Mouse (Mus musculus): ENCODE data around the gene Slc39a11. TPM values are rescaled to one million over a fixed set of nuclear protein-coding genes. Genes with fewer than 3 reads are reported as not detected.

The Slc39a11 gene
- polyA plus RNA-seq, 1 experiment from 2014 or later = 15.1 TPM

DNA sequence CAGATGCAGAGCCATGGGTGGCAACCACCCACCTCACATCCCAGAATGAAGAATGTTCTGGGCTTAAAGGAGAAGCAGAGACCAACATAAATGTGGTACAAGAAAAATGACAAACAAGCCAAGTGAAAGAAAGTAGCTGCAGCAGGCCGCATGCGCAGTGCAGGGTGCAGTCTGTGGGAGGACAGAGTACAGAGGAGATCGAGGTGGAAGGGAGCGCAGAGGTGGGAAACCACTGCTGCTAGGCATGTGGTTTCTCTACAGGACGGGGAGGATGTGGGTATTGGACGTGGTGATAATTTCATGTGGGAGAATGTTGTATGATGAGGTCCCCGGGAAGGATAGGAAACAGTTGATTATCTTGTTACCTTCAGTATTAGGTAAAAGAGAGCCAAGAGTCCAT is 287.3 kb downstream of the Slc39a11 start:
- no peak for TF ChIP-seq CTCF (IDR thresholded peaks at IDR 0.05)
- no peak for TF ChIP-seq EP300 (IDR thresholded peaks at IDR 0.05)
- no peak for DNase-seq (ENCODE audit: low spot score)
- WGBS = 90% methylated on average over 7 of the region's 7 CpGs

DNA sequence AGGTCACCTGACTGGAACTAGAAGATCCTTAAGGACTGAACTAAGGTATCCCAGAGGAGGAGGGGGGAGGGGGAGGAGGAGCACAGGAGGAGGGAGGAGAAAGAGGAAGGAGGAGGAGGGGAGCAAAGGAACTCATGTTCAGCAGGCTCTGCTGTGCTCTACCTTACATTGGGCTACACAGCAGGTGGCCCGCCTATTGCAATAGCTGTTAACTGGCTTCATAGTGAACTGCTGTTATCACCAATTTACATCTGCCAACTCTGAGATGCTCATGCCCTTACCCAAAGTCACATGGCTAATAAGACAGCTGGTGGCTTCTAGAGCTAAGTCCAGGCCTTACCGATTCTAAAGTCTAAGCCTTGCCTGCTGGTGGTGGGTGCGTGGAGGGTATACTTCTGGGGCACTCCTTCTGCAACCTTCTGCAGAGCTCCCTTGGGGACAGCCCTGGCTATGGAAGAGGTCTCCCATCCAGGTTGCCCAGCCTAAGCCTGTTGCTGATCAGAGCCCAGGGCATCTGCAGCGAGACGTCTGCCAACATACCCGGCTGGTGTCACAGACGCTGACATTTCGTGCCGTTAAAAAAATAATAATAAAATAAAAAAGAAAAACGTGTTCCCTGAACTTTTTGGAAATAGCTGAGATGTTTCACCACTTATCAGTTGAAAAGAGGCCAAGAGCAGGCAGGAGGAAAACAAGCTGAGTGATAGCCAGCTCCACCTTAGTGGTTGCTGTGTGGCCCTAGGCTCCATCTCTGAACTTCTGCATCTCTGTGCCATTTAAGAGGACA is 289.6 kb downstream of the Slc39a11 start:
- Histone ChIP-seq H3K27ac (ENCODE audit: low read length) (no peak overlapping the region), H3K4me1 (ENCODE audit: insufficient read depth, low read depth, low read length) (no peaks in the 10 kb centered on the region), H3K27me3 (replicated peaks; ENCODE audit: insufficient read depth, low read length) (no peaks in the 10 kb centered on the region), H3K36me3 (ENCODE audit: insufficient read depth, low read length) (no peaks in the 10 kb centered on the region), H3K4me2 (replicated peaks; ENCODE audit: low read depth, low read length) (no peak overlapping the region), H3K9me3 (ENCODE audit: low read length) (no peaks in the 10 kb centered on the region), H3K4me3 (ENCODE audit: low read depth, low read length) (no peak overlapping the region), H3K9ac (replicated peaks; ENCODE audit: low read depth) (no peak overlapping the region)
- ATAC-seq (no peak), DNase-seq (ENCODE audit: low spot score) (no peak)
- WGBS = 81% methylated on average over 10 of the region's 10 CpGs
- no peak for TF ChIP-seq EP300 (IDR thresholded peaks at IDR 0.05)
- TF ChIP-seq CTCF (IDR thresholded peaks at IDR 0.05) = no peak

More for the DNA sequence above, 287.3 kb downstream of the Slc39a11 start:
- H3K27ac ChIP-seq (ENCODE audit: low read length) = no peak overlapping the region
- no peak overlapping the region for H3K4me2 ChIP-seq (replicated peaks; ENCODE audit: low read depth, low read length)
- no peak overlapping the region for H3K9ac ChIP-seq (replicated peaks; ENCODE audit: low read depth)
- H3K4me1 ChIP-seq (ENCODE audit: insufficient read depth, low read depth, low read length) = no peaks in the 10 kb centered on the region
- H3K9me3 ChIP-seq (ENCODE audit: low read length) = no peaks in the 10 kb centered on the region
- H3K36me3 ChIP-seq (ENCODE audit: insufficient read depth, low read length) = no peaks in the 10 kb centered on the region
- no peak for ATAC-seq
- H3K27me3 ChIP-seq (replicated peaks; ENCODE audit: insufficient read depth, low read length) = no peaks in the 10 kb centered on the region
- H3K4me3 ChIP-seq (ENCODE audit: low read depth, low read length) = no peak overlapping the region

DNA sequence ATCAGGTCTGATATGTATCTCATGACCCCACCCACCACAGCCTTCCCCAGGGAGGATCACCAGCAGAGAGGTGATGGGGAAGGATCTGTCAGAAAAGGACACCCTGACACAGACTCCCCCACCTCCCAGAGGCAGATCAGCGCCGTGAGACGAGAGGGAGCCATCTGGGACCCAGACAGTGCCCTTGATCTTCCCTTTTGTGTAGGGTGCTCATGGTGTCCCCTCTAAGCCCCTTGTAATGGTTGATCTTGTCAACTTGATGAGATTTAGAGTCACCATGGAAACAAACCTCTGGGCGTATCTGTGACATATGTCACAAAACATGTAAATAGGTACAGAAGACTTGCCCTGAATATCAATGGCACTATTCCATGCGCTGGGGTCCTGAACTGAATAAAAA is 293.9 kb downstream of the Slc39a11 start:
- WGBS = 84% methylated on average over 5 of the region's 5 CpGs
- TF ChIP-seq EP300 (IDR thresholded peaks at IDR 0.05) (no peak), CTCF (IDR thresholded peaks at IDR 0.05) (no peak)
- no peaks in the 10 kb centered on the region for H3K27me3 ChIP-seq (replicated peaks; ENCODE audit: insufficient read depth, low read length)
- no peak for DNase-seq (ENCODE audit: low spot score)
- H3K27ac ChIP-seq (ENCODE audit: low read length) = no peak overlapping the region
- H3K4me2 ChIP-seq (replicated peaks; ENCODE audit: low read depth, low read length) = no peak overlapping the region
- H3K4me1 ChIP-seq (ENCODE audit: insufficient read depth, low read depth, low read length) = no peaks in the 10 kb centered on the region
- H3K36me3 ChIP-seq (ENCODE audit: insufficient read depth, low read length) = no peaks in the 10 kb centered on the region
- no peak for ATAC-seq
- no peak overlapping the region for H3K9ac ChIP-seq (replicated peaks; ENCODE audit: low read depth)
- H3K4me3 ChIP-seq (ENCODE audit: low read depth, low read length) = no peak overlapping the region
- no peaks in the 10 kb centered on the region for H3K9me3 ChIP-seq (ENCODE audit: low read length)

DNA sequence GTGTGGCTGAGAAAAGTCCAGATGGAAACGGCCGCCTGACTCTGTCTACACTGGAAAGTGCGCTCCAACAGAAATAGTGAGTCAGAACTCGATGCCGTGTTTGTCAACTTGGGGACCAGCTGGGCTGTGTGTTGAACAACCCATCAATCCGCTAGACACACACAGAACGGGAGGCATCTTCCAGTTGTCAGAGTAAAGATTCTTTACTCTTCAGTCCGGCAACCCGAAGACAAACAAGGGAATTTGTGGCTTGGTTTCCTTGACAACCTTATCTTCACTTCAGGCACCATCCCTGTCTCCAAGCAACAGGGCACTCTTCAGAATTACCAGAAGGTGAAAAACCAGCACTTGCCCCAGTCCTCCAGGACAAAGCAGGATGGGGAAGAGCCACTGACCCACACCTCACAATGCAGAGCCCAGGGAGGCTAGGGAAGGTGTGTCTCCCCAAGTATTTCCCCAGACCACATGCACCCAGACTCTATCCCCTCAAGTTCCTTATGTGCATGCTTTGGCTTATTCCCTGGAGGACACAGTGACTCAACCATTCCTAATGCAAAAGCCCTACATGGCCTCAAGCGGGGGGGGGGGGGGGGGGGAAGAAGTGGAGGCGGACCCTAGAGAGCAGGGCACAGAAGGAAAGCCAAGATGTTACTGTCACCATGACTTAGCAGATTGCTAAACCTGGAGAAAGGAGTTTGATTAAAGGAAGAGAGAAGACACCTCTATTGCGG is 297.6 kb downstream of the Slc39a11 start:
- DNase-seq (ENCODE audit: low spot score) (peak; percentile 40), ATAC-seq (peak; percentile 52)
- no peaks in the 10 kb centered on the region for H3K36me3 ChIP-seq (ENCODE audit: insufficient read depth, low read length)
- 19% methylated on average over 10 of the region's 12 CpGs for WGBS
- peaks cover 5% of the 10 kb centered on the region; the same call in 1 of the 2 replicates for H3K9me3 ChIP-seq (ENCODE audit: low read length)
- no peak overlapping the region for H3K4me2 ChIP-seq (replicated peaks; ENCODE audit: low read depth, low read length)
- H3K27ac ChIP-seq (ENCODE audit: low read length) = no peak overlapping the region
- H3K9ac ChIP-seq (replicated peaks; ENCODE audit: low read depth) = no peak overlapping the region
- no peaks in the 10 kb centered on the region for H3K27me3 ChIP-seq (replicated peaks; ENCODE audit: insufficient read depth, low read length)
- no peak overlapping the region for H3K4me3 ChIP-seq (ENCODE audit: low read depth, low read length)
- TF ChIP-seq EP300 (IDR thresholded peaks at IDR 0.05) = no peak
- TF ChIP-seq CTCF (IDR thresholded peaks at IDR 0.05) = no peak
- no peaks in the 10 kb centered on the region for H3K4me1 ChIP-seq (ENCODE audit: insufficient read depth, low read depth, low read length)

DNA sequence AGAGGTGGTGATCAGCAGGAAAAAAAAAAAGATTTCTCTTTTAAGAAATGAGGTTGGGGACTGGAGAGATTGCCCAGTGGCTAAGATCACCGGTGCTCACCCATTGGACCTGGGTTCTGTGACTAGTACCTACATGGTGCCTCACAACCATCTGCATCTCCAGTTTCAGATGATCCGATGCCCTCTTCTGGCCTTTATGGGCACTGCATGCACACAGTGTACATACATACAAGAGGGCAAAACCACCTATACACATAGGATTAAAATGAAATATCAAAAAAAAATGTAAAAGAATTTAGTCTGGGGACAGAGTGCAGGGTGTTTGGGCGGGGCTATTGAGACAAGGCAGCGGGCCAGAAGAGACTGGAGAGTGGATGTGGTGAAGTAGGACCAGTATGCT is 299.3 kb downstream of the Slc39a11 start:
- Histone ChIP-seq H3K9ac (replicated peaks; ENCODE audit: low read depth) (no peak overlapping the region), H3K36me3 (ENCODE audit: insufficient read depth, low read length) (no peaks in the 10 kb centered on the region), H3K27ac (ENCODE audit: low read length) (no peak overlapping the region), H3K4me3 (ENCODE audit: low read depth, low read length) (no peak overlapping the region), H3K9me3 (ENCODE audit: low read length) (peaks cover 5% of the 10 kb centered on the region; the same call in 1 of the 2 replicates), H3K27me3 (replicated peaks; ENCODE audit: insufficient read depth, low read length) (no peaks in the 10 kb centered on the region), H3K4me1 (ENCODE audit: insufficient read depth, low read depth, low read length) (no peaks in the 10 kb centered on the region), H3K4me2 (replicated peaks; ENCODE audit: low read depth, low read length) (no peak overlapping the region)
- TF ChIP-seq EP300 (IDR thresholded peaks at IDR 0.05) (no peak), CTCF (IDR thresholded peaks at IDR 0.05) (peak; percentile 46)
- DNase-seq (ENCODE audit: low spot score) (no peak), ATAC-seq (no peak)
- WGBS = 86% methylated on average over 4 of the region's 4 CpGs

DNA sequence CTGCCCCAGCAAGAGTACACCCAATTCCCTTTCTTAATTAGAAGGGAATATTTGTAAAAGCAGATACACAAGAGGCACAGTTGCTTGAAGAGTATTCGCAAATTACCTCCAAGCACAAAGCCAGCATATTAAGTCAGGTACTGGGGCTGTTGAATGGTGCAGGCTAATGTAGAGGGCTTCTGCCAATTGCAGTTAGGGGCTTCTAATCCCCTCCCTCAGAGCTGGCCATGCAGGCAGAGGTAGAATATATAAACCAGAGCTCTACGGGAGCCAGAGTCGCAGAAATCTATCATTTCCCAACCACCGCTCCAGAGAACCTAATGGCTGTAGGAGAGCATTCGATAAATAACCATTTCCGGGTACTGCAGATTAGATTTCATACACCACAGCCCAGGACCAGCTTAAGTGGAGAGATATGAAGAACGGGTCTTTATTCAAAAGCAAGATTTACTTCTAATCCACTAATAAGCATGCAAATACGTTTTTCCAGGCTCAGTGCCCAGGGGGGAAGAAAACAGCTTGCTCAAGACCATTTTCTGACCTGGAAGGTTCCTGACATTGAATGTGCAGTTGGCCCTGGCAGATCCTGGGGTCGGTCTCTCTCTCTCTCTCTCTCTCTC is 302.9 kb downstream of the Slc39a11 start:
- DNase-seq (ENCODE audit: low spot score) (no peak), ATAC-seq (no peak)
- no peak overlapping the region for H3K4me3 ChIP-seq (ENCODE audit: low read depth, low read length)
- H3K4me2 ChIP-seq (replicated peaks; ENCODE audit: low read depth, low read length) = no peak overlapping the region
- no peak for TF ChIP-seq EP300 (IDR thresholded peaks at IDR 0.05)
- TF ChIP-seq CTCF (IDR thresholded peaks at IDR 0.05) = no peak
- WGBS = 68% methylated on average over 9 of the region's 9 CpGs
- H3K36me3 ChIP-seq (ENCODE audit: insufficient read depth, low read length) = no peaks in the 10 kb centered on the region
- H3K9ac ChIP-seq (replicated peaks; ENCODE audit: low read depth) = no peak overlapping the region
- H3K9me3 ChIP-seq (ENCODE audit: low read length) = peaks cover 5% of the 10 kb centered on the region; the same call in 1 of the 2 replicates
- no peaks in the 10 kb centered on the region for H3K4me1 ChIP-seq (ENCODE audit: insufficient read depth, low read depth, low read length)
- no peaks in the 10 kb centered on the region for H3K27me3 ChIP-seq (replicated peaks; ENCODE audit: insufficient read depth, low read length)
- no peak overlapping the region for H3K27ac ChIP-seq (ENCODE audit: low read length)

Data from lung, postnatal 0 days (tissue).